In genomic region chr6:7983646-7983979, GRCm38 (mm10) we compare ENCODE assay signal across 8 mouse cellular contexts.
DNase-seq lines count a peak whose midpoint lies in the region; ATAC-seq and TF ChIP-seq lines count a peak whose summit lies in the region.

No protein-coding gene starts in this region.

- peak; percentile 43 for DNase-seq in ovary, postnatal 36 days (ENCODE audit: low spot score)
- no peak for DNase-seq in ovary, postnatal 14 days (ENCODE audit: low spot score)
- peak; percentile 8 for DNase-seq in cerebellum, adult 11 months
- peak; percentile 72 for DNase-seq in gastrocnemius, adult 2 months
- peak; percentile 69 for DNase-seq in intestine, embryonic 14.5 days (ENCODE audit: low spot score)
- DNase-seq in lung, adult 18-20 months, result peak; percentile 44 to 48
- DNase-seq in urinary bladder, postnatal 36 days (ENCODE audit: low spot score in 2 of 2), result peak; percentile 44 to 45

- peak overlapping the region; percentile 47 for H3K4me2 ChIP-seq in intestine, embryonic 14.5 days (ENCODE audit: low read length)
- peak overlapping the region; percentile 43 for H3K4me2 ChIP-seq in neural tube, embryonic 15.5 days

- H3K36me3 ChIP-seq in intestine, embryonic 14.5 days (ENCODE audit: control insufficient read depth, insufficient read depth, low read length), result no peaks in the 10 kb centered on the region
- H3K36me3 ChIP-seq in neural tube, embryonic 15.5 days, result no peaks in the 10 kb centered on the region

- no peaks in the 10 kb centered on the region for H3K9me3 ChIP-seq in intestine, embryonic 14.5 days (ENCODE audit: control insufficient read depth, low read length)
- no peaks in the 10 kb centered on the region for H3K9me3 ChIP-seq in neural tube, embryonic 15.5 days (replicated peaks)

- 33% methylated on average over 7 of the region's 7 CpGs for WGBS in intestine, embryonic 14.5 days
- 43% methylated on average over 7 of the region's 7 CpGs for WGBS in neural tube, embryonic 15.5 days

- H3K4me1 ChIP-seq in intestine, embryonic 14.5 days (replicated peaks; ENCODE audit: control insufficient read depth, insufficient read depth, low read length), result no peaks in the 10 kb centered on the region
- H3K4me1 ChIP-seq in neural tube, embryonic 15.5 days, result no peaks in the 10 kb centered on the region

- no peak overlapping the region for H3K9ac ChIP-seq in intestine, embryonic 14.5 days (ENCODE audit: low read length)
- no peak overlapping the region for H3K9ac ChIP-seq in neural tube, embryonic 15.5 days (replicated peaks)

- peak overlapping the region; percentile 58 for H3K4me3 ChIP-seq in gastrocnemius, adult 2 months
- H3K4me3 ChIP-seq in intestine, embryonic 14.5 days (ENCODE audit: low read depth, low read length), result peak overlapping the region; percentile 27; the same call in 1 of the 2 replicates
- peak overlapping the region; percentile 28 for H3K4me3 ChIP-seq in neural tube, embryonic 15.5 days (replicated peaks)

- H3K27me3 ChIP-seq in intestine, embryonic 14.5 days (replicated peaks; ENCODE audit: control insufficient read depth, insufficient read depth, low read length), result no peaks in the 10 kb centered on the region
- H3K27me3 ChIP-seq in neural tube, embryonic 15.5 days (replicated peaks), result no peaks in the 10 kb centered on the region

- ATAC-seq in intestine, embryonic 14.5 days (replicated peaks; ENCODE audit: low FRiP score, low TSS enrichment, low read depth), result no peak
- no peak for ATAC-seq in neural tube, embryonic 15.5 days (ENCODE audit: low FRiP score)

- intact Hi-C loops in gastrocnemius, adult 2 months (cut with DNase I), result loop anchor here (5.0 kb wide), 1 partner anchor 141 kb away; the partner anchor contains the start of gene C1galt1

- no peak overlapping the region for H3K27ac ChIP-seq in gastrocnemius, adult 2 months
- H3K27ac ChIP-seq in intestine, embryonic 14.5 days (ENCODE audit: low read depth), result no peak overlapping the region
- no peak overlapping the region for H3K27ac ChIP-seq in neural tube, embryonic 15.5 days (replicated peaks)

- peak; percentile 80 for TF ChIP-seq CTCF in gastrocnemius, adult 2 months (IDR thresholded peaks at IDR 0.05)
